Mouse (Mus musculus) midbrain, embryonic 15.5 days (tissue): Measurements from ENCODE around the gene Dglucy. TPM values are rescaled to one million over a fixed set of nuclear protein-coding genes. Genes with fewer than 3 reads are reported as not detected.
A peak's percentile ranks its signal among the peaks of the same experiment; 100 is the strongest.

ENCODE experiments used
- ATAC-seq: fragments of 200-750 bp; cut with Nextera tagmentation; replicated peaks from 2 replicates; pipeline ENCODE4 v1.8.0; 2017; ENCODE audit warnings: moderate TSS enrichment
- H3K27ac ChIP-seq: fragments of 300-500 bp; sonication (generic); 2 replicates; pipeline ENCODE4 v1.5.1; 2015; ENCODE audit warnings: mild to moderate bottlenecking, inconsistent platforms
- H3K27me3 ChIP-seq: fragments of 300-500 bp; sonication (generic); replicated peaks from 2 replicates; pipeline ENCODE4 v1.6.1; 2015; ENCODE audit warnings: inconsistent platforms
- H3K36me3 ChIP-seq: fragments of 300-500 bp; sonication (generic); replicated peaks from 2 replicates; pipeline ENCODE4 v1.6.1; 2015; ENCODE audit warnings: inconsistent platforms
- H3K4me1 ChIP-seq: fragments of 300-500 bp; sonication (generic); 2 replicates; pipeline ENCODE4 v1.6.1; 2015; ENCODE audit warnings: inconsistent platforms
- H3K4me2 ChIP-seq: fragments of 300-500 bp; sonication (generic); 2 replicates; pipeline ENCODE4 v1.6.1; 2015; ENCODE audit warnings: inconsistent platforms, mild to moderate bottlenecking, moderate library complexity
- H3K4me3 ChIP-seq: fragments of 300-500 bp; sonication (generic); 2 replicates; pipeline ENCODE4 v1.5.1; 2015; ENCODE audit warnings: mild to moderate bottlenecking, inconsistent platforms
- H3K9ac ChIP-seq: fragments of 300-500 bp; sonication (generic); 2 replicates; pipeline ENCODE4 v1.6.1; 2015; ENCODE audit warnings: mild to moderate bottlenecking, inconsistent platforms
- H3K9me3 ChIP-seq: fragments of 300-500 bp; sonication (generic); 2 replicates; pipeline ENCODE4 v1.6.1; 2016; ENCODE audit warnings: inconsistent platforms
- WGBS: fragments of 180-500 bp; shearing (Covaris S2); methylation state at CpG from one replicate; pipeline ENCODE4 v1.1.7; 2015; ENCODE audit warnings: mixed read lengths; 5-methylcytosine and 5-hydroxymethylcytosine counted together
- polyA plus RNA-seq: library from polyadenylated mRNA; unstranded; fragments of >200 nt; fragmentation: Nextera tagmentation; extraction: Ambion mirVana; gene quantifications from 2 replicates; pipeline ENCODE4 v1.2.1, GENCODE M21; 2015

The Dglucy gene
- polyA plus RNA-seq, 1 experiment from 2014 or later: 2.9 TPM

GRCm38 (mm10) chr12:100931653-100932052 lies 152.8 kb downstream of the Dglucy start:
- H3K36me3 ChIP-seq: peaks cover 20% of the 10 kb centered on the region; the same call in 1 of the 2 replicates
- WGBS: 99% methylated on average over 14 of the region's 14 CpGs
- no peak overlapping the region for H3K27ac ChIP-seq
- H3K4me3 ChIP-seq: no peak overlapping the region
- H3K4me1 ChIP-seq: no peaks in the 10 kb centered on the region
- no peak overlapping the region for H3K9ac ChIP-seq
- H3K9me3 ChIP-seq: no peaks in the 10 kb centered on the region
- H3K4me2 ChIP-seq: no peak overlapping the region
- no peaks in the 10 kb centered on the region for H3K27me3 ChIP-seq
- ATAC-seq: no peak

- whole genome bisulfite sequencing: 89% methylated on average over 5 of the region's 5 CpGs
- Histone ChIP-seq H3K36me3 (peaks cover 8% of the 10 kb centered on the region; the same call in 1 of the 2 replicates), H3K4me3 (no peak overlapping the region), H3K9ac (no peak overlapping the region), H3K4me1 (no peaks in the 10 kb centered on the region), H3K9me3 (no peaks in the 10 kb centered on the region), H3K27me3 (no peaks in the 10 kb centered on the region), H3K4me2 (no peak overlapping the region), H3K27ac (no peak overlapping the region)
- ATAC-seq: no peak
Measured at GRCm38 (mm10) chr12:100934796-100935195, 155.9 kb downstream of the Dglucy start.

DNA sequence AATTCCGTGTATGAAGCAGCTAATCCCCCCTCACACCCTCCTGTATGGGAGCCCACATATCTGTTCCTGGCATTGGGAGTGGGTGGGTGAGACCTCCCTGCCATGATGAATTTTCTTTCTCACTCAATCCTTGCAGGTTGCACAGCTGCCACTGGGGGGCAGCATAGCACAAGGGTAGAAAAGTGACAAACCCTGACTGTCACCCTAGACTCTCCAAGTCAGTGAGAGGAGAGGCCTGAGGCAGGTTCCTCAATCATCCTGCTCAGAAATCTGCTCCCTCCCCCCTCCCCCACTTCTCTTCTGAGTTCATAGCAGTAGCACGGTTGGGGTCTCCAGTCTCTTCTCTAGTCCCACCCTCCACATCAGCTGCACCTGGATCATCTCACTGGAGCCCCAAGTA lies 157.3 kb downstream of the Dglucy start:
- H3K4me3 ChIP-seq: no peak overlapping the region
- H3K27me3 ChIP-seq: no peaks in the 10 kb centered on the region
- no peaks in the 10 kb centered on the region for H3K4me1 ChIP-seq
- H3K9me3 ChIP-seq: no peaks in the 10 kb centered on the region
- H3K36me3 ChIP-seq: no peaks in the 10 kb centered on the region; the same call in 1 of the 2 replicates
- ATAC-seq: peak; percentile 71; the same call in 1 of the 2 replicates
- no peak overlapping the region for H3K4me2 ChIP-seq
- no peak overlapping the region for H3K27ac ChIP-seq
- H3K9ac ChIP-seq: no peak overlapping the region
- WGBS: 31% methylated on average over 2 of the region's 2 CpGs

GRCm38 (mm10) chr12:100936737-100937136 lies 157.9 kb downstream of the Dglucy start:
- Histone ChIP-seq H3K36me3 (no peaks in the 10 kb centered on the region; the same call in 1 of the 2 replicates), H3K27ac (no peak overlapping the region), H3K4me3 (no peak overlapping the region), H3K27me3 (no peaks in the 10 kb centered on the region), H3K9ac (no peak overlapping the region), H3K4me1 (no peaks in the 10 kb centered on the region), H3K4me2 (no peak overlapping the region), H3K9me3 (no peaks in the 10 kb centered on the region)
- WGBS: 89% methylated on average over 4 of the region's 4 CpGs
- no peak; the same call in 1 of the 2 replicates for ATAC-seq

DNA sequence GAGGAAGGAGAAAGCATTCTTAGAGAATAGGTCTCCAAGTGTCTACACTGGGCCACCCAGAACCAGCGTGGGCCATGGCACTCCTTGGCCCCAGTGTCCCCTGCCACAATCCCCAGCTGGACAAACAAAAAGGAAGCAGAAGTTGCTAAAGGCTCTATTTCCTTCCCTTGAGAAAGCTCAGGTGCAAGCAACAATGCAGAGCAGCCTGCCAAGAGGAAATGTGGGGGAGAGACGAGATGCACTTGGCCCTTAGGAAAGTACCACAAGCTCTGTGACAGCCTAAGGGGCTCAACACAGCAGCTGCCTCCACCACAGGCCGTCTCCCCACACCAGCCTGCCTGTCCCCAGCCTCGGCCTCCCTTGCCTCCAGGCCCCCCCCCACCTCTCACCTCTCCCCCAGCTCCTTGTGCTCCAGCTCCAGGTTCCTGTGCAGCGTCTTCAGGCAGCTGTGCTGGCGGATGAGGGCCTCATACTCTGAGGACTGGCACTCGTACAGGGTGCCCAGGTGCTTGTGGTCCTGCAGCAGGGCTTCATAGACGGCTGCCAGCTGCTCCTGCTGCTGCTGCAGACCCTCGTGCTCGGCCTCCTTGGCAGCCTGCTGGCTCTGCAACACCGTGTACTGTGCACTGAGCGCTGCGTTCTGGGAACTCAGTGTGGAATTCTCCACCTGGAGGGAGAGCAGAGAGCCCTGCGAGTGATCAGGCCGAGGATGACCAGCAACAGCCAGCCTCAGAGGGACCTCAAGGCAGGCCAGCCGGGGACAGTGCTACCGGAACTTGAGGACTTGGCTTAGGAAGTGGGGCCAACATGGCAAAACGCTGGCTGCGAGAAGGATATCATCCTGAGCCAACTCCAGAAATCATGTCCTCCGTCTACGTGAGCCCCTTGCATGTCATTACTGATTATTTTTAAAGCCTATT lies 158.8 kb downstream of the Dglucy start:
- Histone ChIP-seq H3K4me1 (no peaks in the 10 kb centered on the region), H3K36me3 (no peaks in the 10 kb centered on the region; the same call in 1 of the 2 replicates), H3K9me3 (no peaks in the 10 kb centered on the region), H3K4me3 (no peak overlapping the region), H3K9ac (no peak overlapping the region), H3K4me2 (no peak overlapping the region), H3K27ac (no peak overlapping the region), H3K27me3 (no peaks in the 10 kb centered on the region)
- 76% methylated on average over 21 of the region's 21 CpGs for WGBS
- 0 out of 2 replicates have a peak, but pooled peaks have one; percentile 38 for ATAC-seq

DNA sequence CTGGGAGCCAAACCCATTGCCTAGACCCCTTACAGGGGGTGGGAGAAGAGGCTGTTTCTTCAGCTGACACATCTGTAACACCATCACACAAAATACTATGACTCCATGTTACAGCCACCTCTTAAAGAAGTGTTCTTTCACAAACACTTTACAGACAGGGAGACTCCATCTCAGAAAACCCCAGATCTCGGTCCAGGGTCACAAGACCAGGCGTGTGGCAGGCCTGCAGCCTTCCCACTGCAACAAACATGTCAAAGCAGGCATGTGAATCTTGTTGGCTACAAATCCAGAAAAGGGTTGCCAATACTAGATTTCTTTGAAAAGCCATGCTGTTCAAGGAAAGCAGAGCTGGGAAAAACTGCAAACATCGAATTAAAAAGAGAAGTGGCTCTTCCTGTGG lies 162.5 kb downstream of the Dglucy start:
- no peak overlapping the region for H3K27ac ChIP-seq
- peaks cover 9% of the 10 kb centered on the region; the same call in 1 of the 2 replicates for H3K36me3 ChIP-seq
- H3K9ac ChIP-seq: no peak overlapping the region
- no peak overlapping the region for H3K4me2 ChIP-seq
- H3K9me3 ChIP-seq: no peaks in the 10 kb centered on the region
- no peak overlapping the region for H3K4me3 ChIP-seq
- ATAC-seq: no peak
- no peaks in the 10 kb centered on the region for H3K27me3 ChIP-seq
- H3K4me1 ChIP-seq: no peaks in the 10 kb centered on the region
- 94% methylated on average over 3 of the region's 3 CpGs for whole genome bisulfite sequencing

DNA sequence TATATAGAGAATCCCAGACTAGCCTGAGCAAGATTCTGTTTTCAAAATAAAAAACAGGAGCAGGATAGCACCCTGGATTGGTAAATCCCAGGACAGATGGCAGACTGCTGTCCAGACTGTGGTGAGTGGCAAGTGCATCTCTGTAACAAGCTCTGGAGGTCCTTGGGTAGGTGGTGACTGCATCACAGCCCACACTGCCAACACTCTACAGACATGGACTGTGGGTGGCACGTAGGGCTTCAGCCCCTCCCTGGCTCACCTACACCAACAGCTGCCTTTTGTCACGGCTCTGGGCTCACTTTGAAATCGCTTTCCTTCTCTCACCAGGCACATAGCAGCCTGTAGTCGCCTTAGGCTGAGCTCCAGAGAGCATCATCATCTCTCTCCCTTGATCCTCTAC lies 164.3 kb downstream of the Dglucy start:
- peaks cover 21% of the 10 kb centered on the region for H3K36me3 ChIP-seq

GRCm38 (mm10) chr12:100944921-100945336 lies 166.1 kb downstream of the Dglucy start:
- Histone ChIP-seq H3K4me1 (no peaks in the 10 kb centered on the region), H3K36me3 (peaks cover 21% of the 10 kb centered on the region), H3K27ac (no peak overlapping the region), H3K9ac (no peak overlapping the region), H3K9me3 (no peaks in the 10 kb centered on the region), H3K4me3 (no peak overlapping the region), H3K27me3 (no peaks in the 10 kb centered on the region), H3K4me2 (no peak overlapping the region)
- no peak for ATAC-seq
- WGBS: 92% methylated on average over 21 of the region's 21 CpGs

More for the DNA sequence above, 164.3 kb downstream of the Dglucy start:
- 81% methylated on average over 4 of the region's 4 CpGs for WGBS
- no peak overlapping the region for H3K27ac ChIP-seq
- ATAC-seq: no peak
- no peaks in the 10 kb centered on the region for H3K27me3 ChIP-seq
- H3K4me3 ChIP-seq: no peak overlapping the region
- H3K9ac ChIP-seq: no peak overlapping the region
- no peaks in the 10 kb centered on the region for H3K4me1 ChIP-seq
- H3K4me2 ChIP-seq: no peak overlapping the region
- no peaks in the 10 kb centered on the region for H3K9me3 ChIP-seq

DNA sequence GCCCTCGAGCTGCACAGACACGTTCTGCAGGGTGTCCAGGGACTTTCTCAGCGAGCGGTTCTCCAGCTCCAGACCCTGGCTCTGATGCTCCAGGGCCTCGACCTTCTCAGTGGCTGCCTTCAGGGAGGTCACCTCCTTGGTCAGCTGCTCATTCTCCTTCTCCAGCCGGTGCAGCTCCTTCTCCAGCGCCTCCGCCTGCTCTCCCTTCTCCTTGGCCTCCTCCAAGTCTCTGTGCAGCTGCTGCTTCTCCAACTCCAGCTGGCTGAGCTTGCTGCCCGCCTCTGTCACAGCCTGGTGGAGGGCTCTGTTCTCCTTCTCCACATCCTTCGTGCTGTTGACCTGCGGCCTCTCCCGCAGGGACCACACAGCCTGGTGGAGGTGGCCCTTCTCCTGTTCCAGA lies 166.6 kb downstream of the Dglucy start:
- WGBS: 90% methylated on average over 12 of the region's 12 CpGs
- Histone ChIP-seq H3K27me3 (no peaks in the 10 kb centered on the region), H3K4me1 (no peaks in the 10 kb centered on the region), H3K9me3 (no peaks in the 10 kb centered on the region), H3K4me2 (no peak overlapping the region), H3K27ac (no peak overlapping the region), H3K4me3 (no peak overlapping the region), H3K9ac (no peak overlapping the region), H3K36me3 (peaks cover 21% of the 10 kb centered on the region)
- no peak for ATAC-seq

DNA sequence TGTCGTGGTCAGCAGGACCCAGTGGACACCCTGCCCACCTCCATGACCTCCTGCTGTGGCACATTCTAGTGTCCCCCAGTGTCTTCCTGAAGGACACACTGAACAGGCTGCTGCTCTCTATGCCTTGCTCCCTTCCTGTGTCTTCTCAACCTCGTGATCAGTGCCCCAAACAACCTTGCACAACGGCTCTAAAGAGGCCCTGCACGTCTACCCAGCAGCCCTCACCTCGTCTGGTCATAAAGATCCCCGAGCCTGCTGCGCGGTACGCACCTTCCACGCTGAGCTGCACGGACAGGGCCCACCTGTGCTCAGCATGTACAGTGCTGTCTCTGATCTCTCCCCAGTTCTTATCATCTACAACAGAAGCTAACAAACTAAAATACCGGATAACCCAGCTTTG lies 167.1 kb downstream of the Dglucy start:
- 93% methylated on average over 12 of the region's 12 CpGs for WGBS

More for the DNA sequence above, 167.1 kb downstream of the Dglucy start:
- Histone ChIP-seq H3K27ac (no peak overlapping the region), H3K4me1 (no peaks in the 10 kb centered on the region), H3K36me3 (peaks cover 21% of the 10 kb centered on the region), H3K27me3 (no peaks in the 10 kb centered on the region), H3K9me3 (no peaks in the 10 kb centered on the region), H3K9ac (no peak overlapping the region), H3K4me3 (no peak overlapping the region), H3K4me2 (no peak overlapping the region)
- no peak for ATAC-seq
